Mouse (Mus musculus) ES-Bruce4 (cell line): ENCODE measurements around the gene Gm45140.

ENCODE experiments used
- CTCF ChIP-seq: IDR thresholded peaks from one replicate; pipeline ENCODE4 v1.8.1; 2011; ENCODE audit warnings: low read depth, low read length
- EP300 ChIP-seq: IDR thresholded peaks from 2 replicates; pipeline ENCODE4 v1.6.1; 2011; ENCODE audit warnings: low read depth, low read length; ENCODE audit not compliant: insufficient read depth
- POLR2A ChIP-seq: IDR thresholded peaks from one replicate; pipeline ENCODE4 v1.8.1; 2011; ENCODE audit warnings: low read length; ENCODE audit not compliant: insufficient read depth

- TF ChIP-seq CTCF (no peak), POLR2A (no peak), EP300 (no peak)
Measured at GRCm38 (mm10) chr6:87786621-87787020, 49.0 kb downstream of the Gm45140 start.
